Mouse (Mus musculus): ENCODE results near the gene Tbc1d14. TPM values are rescaled to one million over a fixed set of nuclear protein-coding genes. Genes with fewer than 3 reads are reported as not detected.

Gene Tbc1d14
- polyA plus RNA-seq, 1 experiment from 2014 or later, result 30.7 TPM

- no peaks in the 10 kb centered on the region for H3K36me3 ChIP-seq (ENCODE audit: control insufficient read depth, insufficient read depth, low read length)
- ATAC-seq, result no peak
- no peak overlapping the region for H3K4me2 ChIP-seq (ENCODE audit: low read depth, low read length)
- no peaks in the 10 kb centered on the region for H3K27me3 ChIP-seq (replicated peaks; ENCODE audit: control insufficient read depth, insufficient read depth, low read length)
- 73% methylated on average over 4 of the region's 4 CpGs for WGBS
- H3K9me3 ChIP-seq (ENCODE audit: control insufficient read depth, low read length), result no peaks in the 10 kb centered on the region
- no peak overlapping the region for H3K27ac ChIP-seq (ENCODE audit: low read length)
- H3K4me3 ChIP-seq (ENCODE audit: low read length), result no peak overlapping the region
- H3K9ac ChIP-seq (ENCODE audit: low read depth, low read length), result no peak overlapping the region
- peaks cover 3% of the 10 kb centered on the region; the same call in 1 of the 2 replicates for H3K4me1 ChIP-seq (ENCODE audit: control insufficient read depth, insufficient read depth, low read length)
Observed at GRCm38 (mm10) chr5:36457706-36458105, 135.4 kb downstream of the Tbc1d14 start.

- WGBS, result 76% methylated on average over 6 of the region's 6 CpGs
- Histone ChIP-seq H3K9me3 (ENCODE audit: control insufficient read depth, low read length) (no peaks in the 10 kb centered on the region), H3K4me1 (ENCODE audit: control insufficient read depth, insufficient read depth, low read length) (peaks cover 7% of the 10 kb centered on the region; the same call in 1 of the 2 replicates), H3K27me3 (replicated peaks; ENCODE audit: control insufficient read depth, insufficient read depth, low read length) (no peaks in the 10 kb centered on the region), H3K4me2 (ENCODE audit: low read depth, low read length) (no peak overlapping the region), H3K27ac (ENCODE audit: low read length) (no peak overlapping the region), H3K4me3 (ENCODE audit: low read length) (no peak overlapping the region), H3K36me3 (ENCODE audit: control insufficient read depth, insufficient read depth, low read length) (no peaks in the 10 kb centered on the region), H3K9ac (ENCODE audit: low read depth, low read length) (no peak overlapping the region)
- no peak for ATAC-seq
Observed at GRCm38 (mm10) chr5:36452821-36453220, 140.3 kb downstream of the Tbc1d14 start.

GRCm38 (mm10) chr5:36451872-36452389, 141.1 kb downstream of the Tbc1d14 start:
- Histone ChIP-seq H3K36me3 (ENCODE audit: control insufficient read depth, insufficient read depth, low read length) (no peaks in the 10 kb centered on the region), H3K9ac (ENCODE audit: low read depth, low read length) (no peak overlapping the region), H3K4me1 (ENCODE audit: control insufficient read depth, insufficient read depth, low read length) (peaks cover 7% of the 10 kb centered on the region; the same call in 1 of the 2 replicates), H3K9me3 (ENCODE audit: control insufficient read depth, low read length) (no peaks in the 10 kb centered on the region), H3K4me3 (ENCODE audit: low read length) (no peak overlapping the region), H3K27me3 (replicated peaks; ENCODE audit: control insufficient read depth, insufficient read depth, low read length) (no peaks in the 10 kb centered on the region), H3K27ac (ENCODE audit: low read length) (no peak overlapping the region), H3K4me2 (ENCODE audit: low read depth, low read length) (no peak overlapping the region)
- 67% methylated on average over 10 of the region's 10 CpGs for WGBS
- ATAC-seq, result no peak

GRCm38 (mm10) chr5:36451119-36451518, 142.0 kb downstream of the Tbc1d14 start:
- Histone ChIP-seq H3K4me1 (ENCODE audit: control insufficient read depth, insufficient read depth, low read length) (peaks cover 7% of the 10 kb centered on the region; the same call in 1 of the 2 replicates), H3K9ac (ENCODE audit: low read depth, low read length) (no peak overlapping the region), H3K9me3 (ENCODE audit: control insufficient read depth, low read length) (no peaks in the 10 kb centered on the region), H3K4me3 (ENCODE audit: low read length) (no peak overlapping the region), H3K27me3 (replicated peaks; ENCODE audit: control insufficient read depth, insufficient read depth, low read length) (no peaks in the 10 kb centered on the region), H3K4me2 (ENCODE audit: low read depth, low read length) (no peak overlapping the region), H3K27ac (ENCODE audit: low read length) (no peak overlapping the region), H3K36me3 (ENCODE audit: control insufficient read depth, insufficient read depth, low read length) (no peaks in the 10 kb centered on the region)
- WGBS, result 16% methylated on average over 8 of the region's 10 CpGs
- peak; percentile 53 for ATAC-seq

- no peak overlapping the region for H3K4me2 ChIP-seq (ENCODE audit: low read depth, low read length)
- no peak overlapping the region for H3K27ac ChIP-seq (ENCODE audit: low read length)
- no peaks in the 10 kb centered on the region for H3K9me3 ChIP-seq (ENCODE audit: control insufficient read depth, low read length)
- no peak for ATAC-seq
- WGBS, result 67% methylated on average over 6 of the region's 6 CpGs
- peaks cover 7% of the 10 kb centered on the region; the same call in 1 of the 2 replicates for H3K4me1 ChIP-seq (ENCODE audit: control insufficient read depth, insufficient read depth, low read length)
- H3K4me3 ChIP-seq (ENCODE audit: low read length), result no peak overlapping the region
- no peaks in the 10 kb centered on the region for H3K36me3 ChIP-seq (ENCODE audit: control insufficient read depth, insufficient read depth, low read length)
- H3K27me3 ChIP-seq (replicated peaks; ENCODE audit: control insufficient read depth, insufficient read depth, low read length), result no peaks in the 10 kb centered on the region; the same call in 1 of the 2 replicates
- H3K9ac ChIP-seq (ENCODE audit: low read depth, low read length), result no peak overlapping the region
Observed at GRCm38 (mm10) chr5:36449710-36450358, 143.2 kb downstream of the Tbc1d14 start.

GRCm38 (mm10) chr5:36447872-36448271, 145.2 kb downstream of the Tbc1d14 start:
- WGBS, result 86% methylated on average over 12 of the region's 12 CpGs
- no peak overlapping the region for H3K27ac ChIP-seq (ENCODE audit: low read length)
- H3K9me3 ChIP-seq (ENCODE audit: control insufficient read depth, low read length), result no peaks in the 10 kb centered on the region
- H3K4me1 ChIP-seq (ENCODE audit: control insufficient read depth, insufficient read depth, low read length), result 0 out of 2 replicates have a peak, but pooled peaks cover 3% of the 10 kb centered on the region
- no peak overlapping the region for H3K9ac ChIP-seq (ENCODE audit: low read depth, low read length)
- ATAC-seq, result no peak
- no peak overlapping the region for H3K4me2 ChIP-seq (ENCODE audit: low read depth, low read length)
- no peaks in the 10 kb centered on the region for H3K36me3 ChIP-seq (ENCODE audit: control insufficient read depth, insufficient read depth, low read length)
- H3K27me3 ChIP-seq (replicated peaks; ENCODE audit: control insufficient read depth, insufficient read depth, low read length), result no peaks in the 10 kb centered on the region; the same call in 1 of the 2 replicates
- no peak overlapping the region for H3K4me3 ChIP-seq (ENCODE audit: low read length)

GRCm38 (mm10) chr5:36446166-36446890, 146.7 kb downstream of the Tbc1d14 start:
- ATAC-seq, result no peak
- no peaks in the 10 kb centered on the region; the same call in 1 of the 2 replicates for H3K27me3 ChIP-seq (replicated peaks; ENCODE audit: control insufficient read depth, insufficient read depth, low read length)
- H3K9me3 ChIP-seq (ENCODE audit: control insufficient read depth, low read length), result no peaks in the 10 kb centered on the region
- 38% methylated on average over 9 of the region's 9 CpGs for WGBS
- no peaks in the 10 kb centered on the region for H3K36me3 ChIP-seq (ENCODE audit: control insufficient read depth, insufficient read depth, low read length)
- no peak overlapping the region for H3K9ac ChIP-seq (ENCODE audit: low read depth, low read length)
- H3K4me1 ChIP-seq (ENCODE audit: control insufficient read depth, insufficient read depth, low read length), result 0 out of 2 replicates have a peak, but pooled peaks cover 2% of the 10 kb centered on the region
- no peak overlapping the region for H3K4me3 ChIP-seq (ENCODE audit: low read length)
- no peak overlapping the region for H3K4me2 ChIP-seq (ENCODE audit: low read depth, low read length)
- H3K27ac ChIP-seq (ENCODE audit: low read length), result no peak overlapping the region

- no peaks in the 10 kb centered on the region for H3K4me1 ChIP-seq (ENCODE audit: control insufficient read depth, insufficient read depth, low read length)
- H3K36me3 ChIP-seq (ENCODE audit: control insufficient read depth, insufficient read depth, low read length), result no peaks in the 10 kb centered on the region
- H3K27me3 ChIP-seq (replicated peaks; ENCODE audit: control insufficient read depth, insufficient read depth, low read length), result no peaks in the 10 kb centered on the region; the same call in 1 of the 2 replicates
- WGBS, result 31% methylated on average over 8 of the region's 8 CpGs
- H3K4me3 ChIP-seq (ENCODE audit: low read length), result no peak overlapping the region
- ATAC-seq, result no peak
- H3K27ac ChIP-seq (ENCODE audit: low read length), result no peak overlapping the region
- no peaks in the 10 kb centered on the region for H3K9me3 ChIP-seq (ENCODE audit: control insufficient read depth, low read length)
- no peak overlapping the region for H3K9ac ChIP-seq (ENCODE audit: low read depth, low read length)
- H3K4me2 ChIP-seq (ENCODE audit: low read depth, low read length), result no peak overlapping the region
Observed at GRCm38 (mm10) chr5:36445028-36445427, 148.0 kb downstream of the Tbc1d14 start.

- H3K4me1 ChIP-seq (ENCODE audit: control insufficient read depth, insufficient read depth, low read length), result no peaks in the 10 kb centered on the region
- no peaks in the 10 kb centered on the region; the same call in 1 of the 2 replicates for H3K27me3 ChIP-seq (replicated peaks; ENCODE audit: control insufficient read depth, insufficient read depth, low read length)
- no peak overlapping the region for H3K27ac ChIP-seq (ENCODE audit: low read length)
- no peak overlapping the region for H3K4me2 ChIP-seq (ENCODE audit: low read depth, low read length)
- H3K4me3 ChIP-seq (ENCODE audit: low read length), result no peak overlapping the region
- ATAC-seq, result no peak
- H3K9me3 ChIP-seq (ENCODE audit: control insufficient read depth, low read length), result no peaks in the 10 kb centered on the region
- H3K36me3 ChIP-seq (ENCODE audit: control insufficient read depth, insufficient read depth, low read length), result no peaks in the 10 kb centered on the region
- H3K9ac ChIP-seq (ENCODE audit: low read depth, low read length), result no peak overlapping the region
- WGBS, result 55% methylated on average over 4 of the region's 4 CpGs
Observed at GRCm38 (mm10) chr5:36444611-36445010, 148.5 kb downstream of the Tbc1d14 start.

Data from intestine, embryonic 16.5 days (tissue).